Mouse (Mus musculus): ENCODE data around the gene Cd9. TPM values are rescaled to one million over a fixed set of nuclear protein-coding genes. Genes with fewer than 3 reads are reported as not detected.

The Cd9 gene
- 21.8 to 29.8 TPM (median 24.2 TPM) in 4 replicates for total RNA-seq (2023; ENCODE audit: inconsistent age)

GRCm38 (mm10) chr6:125494092-125494871 is at the start of gene Cd9:
TSS of gene Cd9 (minus strand) at chr6:125494791.

Other genes starting within 250 kb of the Cd9 start
- gene Tuba3a, start 208.7 kb downstream of the Cd9 start, total RNA-seq (2023; ENCODE audit: inconsistent age) = not detected in 4 replicates
- gene Ltbr, start 180.9 kb downstream of the Cd9 start, total RNA-seq (2023; ENCODE audit: inconsistent age) = 0.48 to 2.2 TPM (median 1.1 TPM) in 4 replicates
- 0.15 TPM in 1 of 4 replicates, not detected in the others for gene Scnn1a, start 174.1 kb downstream of the Cd9 start, total RNA-seq (2023; ENCODE audit: inconsistent age)
- gene Tnfrsf1a, start 145.4 kb downstream of the Cd9 start, total RNA-seq (2023; ENCODE audit: inconsistent age) = 1.2 to 2.4 TPM (median 1.5 TPM) in 4 replicates
- not detected in 4 replicates for gene Plekhg6, start 114.0 kb downstream of the Cd9 start, total RNA-seq (2023; ENCODE audit: inconsistent age)
- gene Vwf, start 52.0 kb upstream of the Cd9 start, total RNA-seq (2023; ENCODE audit: inconsistent age) = 0.27 to 1.2 TPM (median 0.64 TPM) in 4 replicates
- not detected in 4 replicates for gene Ano2, start 195.6 kb upstream of the Cd9 start, total RNA-seq (2023; ENCODE audit: inconsistent age)

All from B cell, adult (primary cell).